Mouse (Mus musculus) midbrain, embryonic 15.5 days (tissue): ENCODE measurements around the gene Tanc1. TPM values are rescaled to one million over a fixed set of nuclear protein-coding genes. Genes with fewer than 3 reads are reported as not detected.

ENCODE experiments used
- ATAC-seq: fragments of 200-750 bp; cut with Nextera tagmentation; replicated peaks from 2 replicates; pipeline ENCODE4 v1.8.0; 2017; ENCODE audit warnings: moderate TSS enrichment
- H3K27ac ChIP-seq: fragments of 300-500 bp; sonication (generic); 2 replicates; pipeline ENCODE4 v1.5.1; 2015; ENCODE audit warnings: mild to moderate bottlenecking, inconsistent platforms
- H3K27me3 ChIP-seq: fragments of 300-500 bp; sonication (generic); replicated peaks from 2 replicates; pipeline ENCODE4 v1.6.1; 2015; ENCODE audit warnings: inconsistent platforms
- H3K36me3 ChIP-seq: fragments of 300-500 bp; sonication (generic); replicated peaks from 2 replicates; pipeline ENCODE4 v1.6.1; 2015; ENCODE audit warnings: inconsistent platforms
- H3K4me1 ChIP-seq: fragments of 300-500 bp; sonication (generic); 2 replicates; pipeline ENCODE4 v1.6.1; 2015; ENCODE audit warnings: inconsistent platforms
- H3K4me2 ChIP-seq: fragments of 300-500 bp; sonication (generic); 2 replicates; pipeline ENCODE4 v1.6.1; 2015; ENCODE audit warnings: inconsistent platforms, mild to moderate bottlenecking, moderate library complexity
- H3K4me3 ChIP-seq: fragments of 300-500 bp; sonication (generic); 2 replicates; pipeline ENCODE4 v1.5.1; 2015; ENCODE audit warnings: mild to moderate bottlenecking, inconsistent platforms
- H3K9ac ChIP-seq: fragments of 300-500 bp; sonication (generic); 2 replicates; pipeline ENCODE4 v1.6.1; 2015; ENCODE audit warnings: mild to moderate bottlenecking, inconsistent platforms
- H3K9me3 ChIP-seq: fragments of 300-500 bp; sonication (generic); 2 replicates; pipeline ENCODE4 v1.6.1; 2016; ENCODE audit warnings: inconsistent platforms
- WGBS: fragments of 180-500 bp; shearing (Covaris S2); methylation state at CpG from one replicate; pipeline ENCODE4 v1.1.7; 2015; ENCODE audit warnings: mixed read lengths; 5-methylcytosine and 5-hydroxymethylcytosine counted together
- polyA plus RNA-seq: library from polyadenylated mRNA; unstranded; fragments of >200 nt; fragmentation: Nextera tagmentation; extraction: Ambion mirVana; gene quantifications from 2 replicates; pipeline ENCODE4 v1.2.1, GENCODE M21; 2015

Gene Tanc1
- polyA plus RNA-seq, 1 experiment from 2014 or later: 6.8 TPM

DNA sequence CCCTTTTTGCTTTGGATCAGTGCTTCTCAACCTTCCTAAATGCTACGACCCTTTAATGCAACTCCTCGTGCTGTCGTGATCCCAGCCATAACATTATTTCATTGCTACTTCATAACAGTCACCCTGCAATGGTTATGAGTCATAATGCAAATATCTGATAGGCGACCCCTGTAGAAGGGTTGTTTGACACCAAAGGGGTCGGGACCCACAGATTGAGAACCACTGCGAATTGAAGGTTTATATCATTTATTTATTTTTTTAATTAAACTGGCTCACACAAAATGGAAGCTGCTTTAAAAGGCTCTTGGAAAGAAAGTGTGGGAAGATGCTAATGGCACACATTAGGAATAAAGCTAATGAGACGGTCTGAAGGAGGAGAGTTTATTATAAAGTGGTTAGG, 7.2 kb downstream of the Tanc1 start:
- H3K27ac ChIP-seq: no peak overlapping the region
- no peak overlapping the region for H3K4me2 ChIP-seq
- H3K9ac ChIP-seq: no peak overlapping the region
- 91% methylated on average over 7 of the region's 7 CpGs for WGBS
- H3K4me3 ChIP-seq: no peak overlapping the region
- H3K27me3 ChIP-seq: peaks cover 9% of the 10 kb centered on the region
- no peaks in the 10 kb centered on the region for H3K9me3 ChIP-seq
- no peaks in the 10 kb centered on the region for H3K36me3 ChIP-seq
- peaks cover under 1% of the 10 kb centered on the region for H3K4me1 ChIP-seq
- ATAC-seq: no peak

- Histone ChIP-seq H3K27me3 (peaks cover 7% of the 10 kb centered on the region), H3K9ac (no peak overlapping the region), H3K4me2 (no peak overlapping the region), H3K4me3 (no peak overlapping the region), H3K4me1 (no peaks in the 10 kb centered on the region), H3K9me3 (no peaks in the 10 kb centered on the region), H3K27ac (no peak overlapping the region), H3K36me3 (no peaks in the 10 kb centered on the region)
- ATAC-seq: no peak
- 84% methylated on average over 5 of the region's 5 CpGs for WGBS
These were observed 8.8 kb downstream of the Tanc1 start for GRCm38 (mm10) chr2:59620601-59621000.

DNA sequence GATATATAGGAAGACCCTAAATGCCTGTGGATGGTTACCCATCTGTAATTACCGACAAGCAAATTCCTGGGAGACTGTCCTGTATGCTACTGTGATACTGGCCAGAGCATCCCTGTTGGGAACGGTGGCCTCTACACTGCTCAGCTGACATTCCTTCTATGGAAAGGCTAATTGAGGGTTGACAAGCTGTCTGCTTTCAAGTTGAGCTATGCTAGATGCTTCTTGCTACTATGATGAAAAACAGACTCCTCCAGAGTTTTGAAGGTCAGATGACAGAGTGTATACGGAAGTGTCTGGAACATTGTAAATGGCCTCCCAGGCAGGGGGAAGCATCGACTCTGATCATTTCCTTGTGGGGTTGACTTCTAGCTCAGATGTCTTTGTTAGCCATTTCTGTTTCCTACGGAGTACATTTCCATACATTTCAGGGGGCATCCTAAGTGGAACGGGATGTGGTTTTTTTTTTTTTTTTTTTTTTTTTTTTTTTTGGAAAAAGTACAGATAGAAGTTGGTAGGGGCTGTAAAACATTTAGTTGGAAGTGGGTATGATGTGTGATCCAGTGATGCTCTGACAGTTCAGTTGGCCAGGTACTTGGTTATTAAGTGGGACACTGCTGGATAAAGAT, 10.8 kb downstream of the Tanc1 start:
- no peak overlapping the region for H3K27ac ChIP-seq
- no peaks in the 10 kb centered on the region for H3K27me3 ChIP-seq
- H3K9ac ChIP-seq: no peak overlapping the region
- no peaks in the 10 kb centered on the region for H3K9me3 ChIP-seq
- no peak overlapping the region for H3K4me3 ChIP-seq
- no peaks in the 10 kb centered on the region for H3K4me1 ChIP-seq
- WGBS: 71% methylated on average over 6 of the region's 6 CpGs
- no peak for ATAC-seq
- H3K4me2 ChIP-seq: no peak overlapping the region
- no peaks in the 10 kb centered on the region for H3K36me3 ChIP-seq

DNA sequence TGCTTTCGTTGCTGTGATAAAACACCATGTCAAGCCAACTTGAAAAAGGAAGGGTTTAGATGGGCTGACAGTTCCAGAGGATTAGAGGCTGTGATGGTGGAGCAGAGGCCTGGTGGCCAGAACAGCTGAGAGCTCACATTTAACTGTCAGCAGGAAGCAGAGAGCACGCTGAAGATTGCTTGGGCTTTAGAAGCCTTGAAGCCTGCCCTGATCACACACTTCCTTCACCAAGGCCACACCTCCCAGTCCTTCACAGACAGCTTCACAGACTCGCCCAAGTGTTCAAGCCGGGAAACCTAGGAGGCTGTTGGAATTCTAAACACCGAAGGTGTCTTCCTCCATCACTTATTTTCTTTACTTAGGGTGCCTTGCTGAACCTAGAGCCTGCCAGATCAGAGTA, 12.0 kb downstream of the Tanc1 start:
- Histone ChIP-seq H3K27ac (no peak overlapping the region), H3K27me3 (no peaks in the 10 kb centered on the region), H3K36me3 (no peaks in the 10 kb centered on the region), H3K4me3 (no peak overlapping the region), H3K4me1 (no peaks in the 10 kb centered on the region), H3K4me2 (no peak overlapping the region), H3K9me3 (no peaks in the 10 kb centered on the region), H3K9ac (no peak overlapping the region)
- 73% methylated on average over 5 of the region's 5 CpGs for WGBS
- ATAC-seq: no peak

GRCm38 (mm10) chr2:59625416-59625815, 13.6 kb downstream of the Tanc1 start:
- no peak overlapping the region for H3K9ac ChIP-seq
- no peak overlapping the region for H3K27ac ChIP-seq
- H3K9me3 ChIP-seq: no peaks in the 10 kb centered on the region
- no peak for ATAC-seq
- no peaks in the 10 kb centered on the region for H3K27me3 ChIP-seq
- 87% methylated on average over 2 of the region's 2 CpGs for whole genome bisulfite sequencing
- no peak overlapping the region for H3K4me3 ChIP-seq
- H3K4me2 ChIP-seq: no peak overlapping the region
- no peaks in the 10 kb centered on the region for H3K4me1 ChIP-seq
- H3K36me3 ChIP-seq: no peaks in the 10 kb centered on the region

DNA sequence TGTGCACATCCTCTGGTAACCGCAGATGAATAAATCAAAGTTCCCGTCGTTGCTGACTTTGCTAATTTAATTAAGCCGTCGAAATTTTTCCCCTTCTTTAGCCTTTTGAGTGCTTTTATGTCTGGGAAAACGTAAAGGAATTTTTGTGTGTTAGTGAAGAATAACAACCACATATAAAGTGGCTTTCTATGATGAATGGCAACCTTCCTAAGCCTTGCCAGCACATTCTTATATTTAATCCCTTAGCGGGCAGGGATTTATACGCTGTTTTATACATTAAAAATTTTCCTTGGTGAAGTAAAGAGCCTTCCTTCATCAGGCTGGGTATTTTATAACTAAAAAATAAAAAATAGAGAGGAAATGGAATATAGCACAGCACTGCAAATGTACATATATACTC, 14.1 kb downstream of the Tanc1 start:
- no peaks in the 10 kb centered on the region for H3K27me3 ChIP-seq
- no peaks in the 10 kb centered on the region for H3K36me3 ChIP-seq
- no peaks in the 10 kb centered on the region for H3K4me1 ChIP-seq
- WGBS: 55% methylated on average over 8 of the region's 8 CpGs
- H3K4me2 ChIP-seq: no peak overlapping the region
- ATAC-seq: no peak
- H3K4me3 ChIP-seq: no peak overlapping the region
- no peak overlapping the region for H3K9ac ChIP-seq
- H3K9me3 ChIP-seq: no peaks in the 10 kb centered on the region
- no peak overlapping the region for H3K27ac ChIP-seq

- Histone ChIP-seq H3K27me3 (no peaks in the 10 kb centered on the region), H3K9ac (no peak overlapping the region), H3K4me3 (no peak overlapping the region), H3K27ac (no peak overlapping the region), H3K4me2 (no peak overlapping the region), H3K4me1 (no peaks in the 10 kb centered on the region), H3K9me3 (no peaks in the 10 kb centered on the region), H3K36me3 (no peaks in the 10 kb centered on the region)
- ATAC-seq: no peak
- WGBS: 75% methylated on average over 3 of the region's 3 CpGs
These were observed 14.6 kb downstream of the Tanc1 start for GRCm38 (mm10) chr2:59626422-59626821.

GRCm38 (mm10) chr2:59627502-59627901, 15.7 kb downstream of the Tanc1 start:
- no peak overlapping the region for H3K27ac ChIP-seq
- H3K27me3 ChIP-seq: no peaks in the 10 kb centered on the region
- 20% methylated on average over 1 of the region's 1 CpGs for WGBS
- H3K9ac ChIP-seq: no peak overlapping the region
- H3K9me3 ChIP-seq: no peaks in the 10 kb centered on the region
- ATAC-seq: no peak
- H3K4me1 ChIP-seq: no peaks in the 10 kb centered on the region
- H3K36me3 ChIP-seq: no peaks in the 10 kb centered on the region
- H3K4me2 ChIP-seq: no peak overlapping the region
- no peak overlapping the region for H3K4me3 ChIP-seq

GRCm38 (mm10) chr2:59628057-59628901, 16.4 kb downstream of the Tanc1 start:
- Histone ChIP-seq H3K9ac (no peak overlapping the region), H3K4me2 (no peak overlapping the region), H3K27me3 (no peaks in the 10 kb centered on the region), H3K4me1 (no peaks in the 10 kb centered on the region), H3K27ac (no peak overlapping the region), H3K36me3 (no peaks in the 10 kb centered on the region), H3K9me3 (no peaks in the 10 kb centered on the region), H3K4me3 (no peak overlapping the region)
- 78% methylated on average over 17 of the region's 17 CpGs for WGBS
- no peak for ATAC-seq

- H3K4me3 ChIP-seq: no peak overlapping the region
- WGBS: 91% methylated on average over 4 of the region's 4 CpGs
These were observed 18.0 kb downstream of the Tanc1 start for GRCm38 (mm10) chr2:59629829-59630228.

GRCm38 (mm10) chr2:59631406-59631805, 19.6 kb downstream of the Tanc1 start:
- no peak overlapping the region for H3K4me2 ChIP-seq
- no peak for ATAC-seq
- no peak overlapping the region for H3K27ac ChIP-seq
- no peaks in the 10 kb centered on the region for H3K9me3 ChIP-seq
- no peak overlapping the region for H3K9ac ChIP-seq
- H3K4me3 ChIP-seq: no peak overlapping the region
- H3K27me3 ChIP-seq: no peaks in the 10 kb centered on the region
- H3K36me3 ChIP-seq: no peaks in the 10 kb centered on the region
- no peaks in the 10 kb centered on the region for H3K4me1 ChIP-seq
- WGBS: 83% methylated on average over 5 of the region's 5 CpGs

More at GRCm38 (mm10) chr2:59629829-59630228, 18.0 kb downstream of the Tanc1 start:
- ATAC-seq: no peak
- Histone ChIP-seq H3K4me1 (no peaks in the 10 kb centered on the region), H3K9me3 (no peaks in the 10 kb centered on the region), H3K9ac (no peak overlapping the region), H3K36me3 (no peaks in the 10 kb centered on the region), H3K4me2 (no peak overlapping the region), H3K27ac (no peak overlapping the region), H3K27me3 (no peaks in the 10 kb centered on the region)

DNA sequence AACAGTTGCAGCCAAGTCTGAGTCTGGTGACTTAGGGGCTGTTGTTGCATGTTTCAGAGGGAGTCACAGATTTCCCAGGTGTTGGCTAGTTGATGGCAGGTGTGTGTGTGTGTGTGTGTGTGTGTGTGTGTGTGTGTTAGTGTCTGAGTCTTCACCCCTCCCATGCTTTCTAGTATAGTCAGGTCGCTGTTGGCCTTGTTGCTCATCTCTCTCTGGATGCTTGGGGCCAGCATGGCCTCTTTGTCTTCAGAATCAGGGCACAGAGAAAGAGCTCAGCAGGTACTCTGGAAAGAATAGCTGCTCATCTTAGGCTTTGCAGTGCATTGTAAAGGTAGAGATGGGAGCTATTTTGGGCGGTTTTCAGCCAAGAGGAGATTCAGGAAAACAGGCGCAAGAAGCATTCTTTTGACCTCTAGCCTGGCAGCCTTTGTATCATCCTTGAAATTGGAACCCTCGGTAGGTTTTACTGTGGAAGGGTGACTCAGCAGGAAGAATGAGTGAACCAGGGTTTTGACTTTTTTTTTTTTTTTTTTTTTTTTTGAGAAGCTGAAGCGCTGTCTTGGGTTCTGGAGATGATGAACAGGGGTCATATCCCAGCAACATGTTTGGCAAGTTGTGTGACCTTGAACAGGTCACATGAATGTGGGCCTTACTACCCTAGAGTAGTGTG, 22.1 kb downstream of the Tanc1 start:
- Histone ChIP-seq H3K4me2 (no peak overlapping the region), H3K4me1 (no peaks in the 10 kb centered on the region), H3K9me3 (no peaks in the 10 kb centered on the region), H3K27ac (no peak overlapping the region), H3K36me3 (no peaks in the 10 kb centered on the region), H3K27me3 (no peaks in the 10 kb centered on the region), H3K9ac (no peak overlapping the region), H3K4me3 (no peak overlapping the region)
- no peak for ATAC-seq
- WGBS: 47% methylated on average over 5 of the region's 5 CpGs
